Mouse (Mus musculus): ENCODE results near the gene Pimreg.

Pimreg gene

DNA sequence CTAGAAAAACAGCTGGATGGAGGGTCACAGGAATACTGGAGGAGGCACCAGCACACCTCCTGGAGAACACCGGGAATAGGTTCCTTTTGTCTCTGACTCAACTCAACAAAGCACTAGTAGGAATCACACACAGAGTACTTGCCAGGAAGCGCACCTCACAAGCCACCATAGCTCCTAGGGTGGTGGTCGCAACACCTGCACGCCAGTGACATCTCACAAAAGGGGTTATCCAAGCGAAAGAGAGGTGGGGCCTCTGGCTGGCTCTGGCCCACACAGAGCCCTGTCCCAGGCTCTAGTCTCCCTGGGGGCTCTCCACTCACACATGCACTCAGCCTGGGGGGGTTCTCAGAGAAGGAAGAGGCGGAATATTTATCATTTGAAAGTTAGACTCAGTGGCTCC lies 6.9 kb downstream of the Pimreg start:
- TF ChIP-seq GATA4 (IDR thresholded peaks at IDR 0.05; ENCODE audit: insufficient replicate concordance, low read length), result no peak

DNA sequence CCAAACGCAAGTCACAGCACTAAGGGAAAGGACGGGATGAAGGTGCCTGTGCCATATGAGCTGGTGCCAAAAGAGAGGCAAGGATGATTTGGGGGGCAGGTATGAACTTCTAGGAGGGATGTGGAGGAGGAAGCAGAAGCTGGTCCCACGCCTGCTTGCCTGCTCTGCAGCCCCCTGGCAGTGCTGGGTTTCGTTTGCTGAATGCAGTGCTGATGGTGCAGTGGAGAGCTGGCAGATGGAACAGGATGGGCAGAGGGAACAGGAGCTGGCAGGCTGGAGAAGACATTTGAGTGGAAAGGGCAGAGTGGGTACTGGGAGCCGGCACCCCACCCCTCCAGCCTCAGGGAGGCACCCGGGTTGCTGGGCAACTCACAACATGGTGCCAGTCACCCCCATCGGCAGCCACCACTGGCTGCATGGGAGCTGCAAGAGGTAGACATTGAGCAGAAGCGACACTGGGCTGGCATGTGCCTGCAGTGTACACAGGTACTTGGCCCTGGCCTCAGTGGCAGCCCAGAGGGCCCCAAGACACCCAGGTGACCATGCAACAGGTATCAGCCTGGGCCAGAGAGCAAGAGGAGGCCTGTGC lies 7.4 kb downstream of the Pimreg start:
- no peak for TF ChIP-seq GATA4 (IDR thresholded peaks at IDR 0.05; ENCODE audit: insufficient replicate concordance, low read length)

GRCm38 (mm10) chr11:72050168-72050894 lies 8.5 kb downstream of the Pimreg start:
- TF ChIP-seq GATA4 (IDR thresholded peaks at IDR 0.05; ENCODE audit: insufficient replicate concordance, low read length), result no peak

DNA sequence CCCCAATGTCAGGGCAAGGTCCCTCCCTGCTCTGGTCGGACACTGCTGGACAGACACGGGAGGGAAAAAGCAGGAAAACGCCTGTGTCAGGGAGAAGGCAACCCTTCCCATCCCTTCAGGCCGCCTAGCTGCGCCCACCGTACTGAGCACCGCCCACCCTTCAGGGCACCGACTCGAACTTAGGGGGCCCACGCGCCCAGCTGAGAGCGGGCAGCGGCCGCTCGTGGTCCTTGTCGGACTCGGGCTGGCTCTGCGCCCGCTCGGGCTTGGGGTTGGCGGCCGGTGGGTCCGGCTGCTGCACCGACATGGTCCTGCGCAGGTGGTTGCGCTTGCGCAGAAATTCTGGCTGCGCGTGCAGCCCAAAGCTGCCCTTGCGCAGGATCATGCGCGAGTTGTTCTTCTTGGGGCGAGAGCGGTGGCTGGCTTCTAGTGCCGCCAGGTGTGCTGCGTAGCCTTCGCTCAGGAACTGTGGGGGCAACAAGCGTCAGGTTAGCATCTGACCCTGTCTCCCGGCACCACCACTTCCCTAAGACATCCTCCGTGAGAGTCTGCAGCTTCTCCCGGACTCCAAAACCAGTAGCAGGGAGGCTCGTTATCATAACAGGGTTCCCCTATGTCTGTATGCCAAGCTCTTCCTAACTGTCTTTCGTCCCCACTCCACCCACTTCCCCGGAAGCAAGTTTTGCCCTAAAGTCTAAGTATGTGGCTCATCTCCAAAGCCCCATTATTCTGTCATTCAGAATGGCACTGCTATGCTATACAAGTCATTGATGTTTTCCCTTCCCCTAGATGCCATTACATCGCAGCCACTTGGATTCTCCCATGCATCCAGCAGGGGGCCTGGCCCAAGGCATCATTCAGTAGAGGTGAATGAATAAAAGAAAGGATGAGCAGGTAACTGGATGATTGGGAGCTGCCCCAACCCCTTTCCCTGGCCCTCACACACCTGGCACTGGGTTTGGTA lies 9.3 kb downstream of the Pimreg start:
- TF ChIP-seq GATA4 (IDR thresholded peaks at IDR 0.05; ENCODE audit: insufficient replicate concordance, low read length), result no peak

- TF ChIP-seq GATA4 (IDR thresholded peaks at IDR 0.05; ENCODE audit: insufficient replicate concordance, low read length), result no peak
These were observed 10.4 kb downstream of the Pimreg start for GRCm38 (mm10) chr11:72052221-72052620.

GRCm38 (mm10) chr11:72052636-72053035 lies 10.8 kb downstream of the Pimreg start:
- no peak for TF ChIP-seq GATA4 (IDR thresholded peaks at IDR 0.05; ENCODE audit: insufficient replicate concordance, low read length)

GRCm38 (mm10) chr11:72055176-72055575 lies 13.3 kb downstream of the Pimreg start:
- no peak for TF ChIP-seq GATA4 (IDR thresholded peaks at IDR 0.05; ENCODE audit: insufficient replicate concordance, low read length)

DNA sequence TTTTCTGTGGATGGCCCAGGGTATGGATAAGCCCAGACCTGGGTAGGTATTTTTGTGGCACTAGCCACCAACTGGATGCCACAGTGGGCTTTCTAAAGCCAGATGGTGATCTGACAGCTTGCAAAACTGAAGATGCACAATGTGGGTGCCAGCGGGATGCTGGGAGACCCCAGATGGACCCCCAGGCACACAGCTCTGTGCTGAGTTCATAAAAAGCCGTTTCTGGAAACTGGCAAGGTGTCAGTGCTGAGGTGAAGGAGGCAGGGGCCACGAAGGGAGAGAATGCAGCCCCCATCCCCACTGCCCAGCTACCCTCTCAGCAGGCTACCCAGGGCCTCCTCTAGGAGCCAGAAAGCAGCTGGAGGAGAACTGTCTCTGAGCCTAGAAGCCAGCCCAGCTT lies 15.3 kb downstream of the Pimreg start:
- no peak for TF ChIP-seq GATA4 (IDR thresholded peaks at IDR 0.05; ENCODE audit: insufficient replicate concordance, low read length)

DNA sequence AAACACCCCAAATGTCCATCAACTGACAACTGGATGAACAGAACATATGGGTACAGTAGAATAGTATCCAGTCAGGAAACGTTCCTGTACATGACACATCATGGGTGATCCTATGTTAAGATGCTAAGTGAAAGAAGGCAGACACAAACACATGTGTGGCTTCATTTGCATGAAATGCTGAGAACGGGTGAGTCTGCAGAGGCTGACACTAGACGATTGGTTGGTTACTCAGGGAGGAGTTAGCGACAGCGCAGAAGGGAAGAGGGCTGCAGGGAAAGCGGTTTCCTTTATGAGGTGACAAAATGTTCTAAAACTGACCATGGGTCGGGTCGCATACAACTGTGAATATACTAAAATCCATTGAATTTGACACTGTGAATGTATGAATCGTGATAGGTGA lies 18.6 kb downstream of the Pimreg start:
- no peak for TF ChIP-seq GATA4 (IDR thresholded peaks at IDR 0.05; ENCODE audit: insufficient replicate concordance, low read length)

DNA sequence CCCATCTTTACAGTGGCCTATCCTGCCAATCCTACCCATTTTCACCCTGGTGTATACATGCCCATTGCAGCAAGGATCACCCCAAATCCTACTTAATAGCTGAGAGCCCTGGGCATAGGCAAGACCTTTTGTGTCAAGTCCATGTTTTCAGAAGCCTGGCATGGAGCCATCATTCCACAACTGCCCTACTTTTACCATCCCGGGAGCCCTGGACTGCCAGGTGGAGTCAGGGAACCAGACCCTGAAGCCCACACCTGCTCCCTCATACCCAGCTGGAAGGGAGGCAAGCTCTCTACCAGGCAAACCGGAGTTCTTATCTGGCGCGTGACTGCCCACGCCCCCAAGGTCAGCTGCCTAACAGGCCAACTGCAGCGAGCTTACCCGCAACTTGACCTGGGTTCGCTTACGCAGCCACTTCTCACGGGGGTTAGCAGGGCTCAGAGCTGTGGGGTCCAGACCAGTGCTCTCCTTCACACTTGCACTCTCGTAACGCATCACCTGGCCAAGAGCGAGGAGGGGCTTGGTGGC lies 19.3 kb downstream of the Pimreg start:
- TF ChIP-seq GATA4 (IDR thresholded peaks at IDR 0.05; ENCODE audit: insufficient replicate concordance, low read length), result no peak

- no peak for TF ChIP-seq GATA4 (IDR thresholded peaks at IDR 0.05; ENCODE audit: insufficient replicate concordance, low read length)
These were observed 22.6 kb downstream of the Pimreg start for GRCm38 (mm10) chr11:72064414-72064813.

DNA sequence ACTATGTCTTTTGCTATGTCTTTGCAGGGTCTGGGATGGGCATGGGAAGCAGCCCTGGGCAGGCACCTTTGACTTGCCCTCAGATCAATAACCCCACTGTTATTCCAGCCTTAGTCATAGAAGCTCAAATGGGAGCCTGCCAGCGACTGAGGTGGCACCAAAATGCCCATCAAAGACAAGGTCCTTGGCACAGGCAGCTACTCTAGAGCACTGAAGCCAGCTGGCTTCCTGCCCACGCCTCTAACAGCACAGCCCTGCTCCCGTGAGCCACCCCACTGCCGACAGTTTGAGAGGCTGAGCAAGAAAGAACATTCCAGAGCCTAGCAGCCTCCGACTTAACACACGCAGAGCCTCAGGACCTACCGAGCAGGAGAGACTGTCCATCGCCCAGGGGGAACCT lies 23.3 kb downstream of the Pimreg start:
- TF ChIP-seq GATA4 (IDR thresholded peaks at IDR 0.05; ENCODE audit: insufficient replicate concordance, low read length), result no peak

DNA sequence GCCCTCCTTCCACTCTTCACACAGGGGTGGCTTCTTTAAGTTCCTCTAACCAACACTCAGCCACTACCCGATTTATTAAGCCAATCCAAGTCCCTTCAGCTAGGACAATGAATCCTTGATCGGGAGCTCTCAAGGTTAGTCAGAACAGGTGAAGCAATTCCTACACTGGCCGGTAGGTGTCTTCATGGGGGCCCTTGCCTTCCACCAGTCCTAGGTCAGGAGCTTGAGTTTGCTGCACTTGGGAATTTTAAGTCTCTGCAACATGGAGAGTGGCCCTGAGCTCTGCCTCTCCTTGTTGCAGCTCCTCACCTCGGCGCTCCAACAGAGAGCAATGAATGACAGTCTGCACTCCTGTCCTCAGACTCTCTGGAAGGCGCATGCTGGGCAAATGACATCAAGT lies 24.5 kb downstream of the Pimreg start:
- no peak for TF ChIP-seq GATA4 (IDR thresholded peaks at IDR 0.05; ENCODE audit: insufficient replicate concordance, low read length)

GRCm38 (mm10) chr11:72067326-72067725 lies 25.5 kb downstream of the Pimreg start:
- TF ChIP-seq GATA4 (IDR thresholded peaks at IDR 0.05; ENCODE audit: insufficient replicate concordance, low read length), result no peak

DNA sequence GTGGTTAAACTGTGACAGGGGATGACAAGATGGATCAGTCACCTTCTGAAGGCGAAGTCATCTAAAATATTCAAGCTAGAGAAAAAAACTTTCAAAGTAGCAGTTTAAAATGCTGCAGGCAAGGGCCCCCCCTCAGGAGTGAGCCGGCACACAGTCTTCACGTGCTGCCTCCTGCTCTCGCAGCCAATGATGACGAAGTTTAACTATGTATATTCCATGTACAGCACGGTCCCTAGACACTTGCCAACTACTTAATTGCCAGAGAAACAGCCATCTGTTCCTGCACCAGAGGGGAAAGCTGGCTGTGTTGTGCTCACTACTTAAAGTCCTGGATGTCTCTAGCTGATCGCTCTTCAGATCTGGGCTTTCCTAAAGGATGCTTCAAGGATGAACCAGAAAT lies 26.2 kb downstream of the Pimreg start:
- TF ChIP-seq GATA4 (IDR thresholded peaks at IDR 0.05; ENCODE audit: insufficient replicate concordance, low read length), result no peak

All from liver, adult (tissue).